Mouse (Mus musculus): ENCODE measurements around the gene Dcp1a. TPM values are rescaled to one million over a fixed set of nuclear protein-coding genes. Genes with fewer than 3 reads are reported as not detected.

Gene Dcp1a
- polyA plus RNA-seq, 1 experiment, result 28.7 TPM

GRCm38 (mm10) chr14:30560803-30561389 is 81.6 kb downstream of the Dcp1a start:
- no peak for DNase-seq (ENCODE audit: low spot score)

GRCm38 (mm10) chr14:30561470-30562187 is 82.3 kb downstream of the Dcp1a start:
- DNase-seq (ENCODE audit: low spot score), result no peak

- DNase-seq (ENCODE audit: low spot score), result no peak
These were observed 83.0 kb downstream of the Dcp1a start for GRCm38 (mm10) chr14:30562343-30562742.

DNA sequence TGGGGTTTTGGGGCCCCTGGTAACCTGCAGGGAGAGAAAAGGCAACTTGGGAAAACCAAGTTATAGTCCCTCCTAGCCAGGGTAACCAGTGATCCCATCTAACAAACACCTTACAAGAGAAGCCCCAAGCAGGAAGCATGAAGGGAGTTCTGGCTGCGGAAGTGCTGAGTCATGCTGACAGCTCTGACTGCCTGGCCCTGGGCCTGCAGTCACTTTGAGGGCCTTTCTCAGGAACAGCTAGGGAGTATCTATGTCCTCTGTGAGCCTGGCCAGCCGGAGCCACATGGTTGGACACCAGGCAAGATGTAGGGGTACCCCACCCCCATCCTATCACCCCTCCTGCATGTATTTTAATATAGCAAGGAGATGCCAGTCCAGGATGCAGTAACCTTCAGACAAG is 85.1 kb downstream of the Dcp1a start:
- DNase-seq (ENCODE audit: low spot score), result no peak

DNA sequence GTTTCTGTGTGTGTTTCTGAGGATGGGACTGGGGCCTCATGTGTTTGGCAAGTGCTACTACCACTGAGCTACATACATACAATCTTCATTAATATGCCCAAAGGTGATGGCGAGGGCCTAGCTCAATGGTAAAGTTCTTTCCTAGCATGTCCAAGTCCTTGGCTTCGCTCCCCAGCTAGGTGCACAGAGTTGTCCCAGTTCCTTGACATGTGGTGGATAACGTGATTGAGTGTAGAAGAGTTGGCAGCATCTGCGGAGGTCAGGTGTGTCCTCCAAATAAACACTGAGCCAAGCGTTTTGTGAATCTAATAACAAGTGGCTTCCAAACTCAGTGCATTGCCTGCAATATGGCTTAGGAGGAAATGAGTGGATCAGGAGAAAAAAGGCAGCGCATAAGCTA is 87.0 kb downstream of the Dcp1a start:
- no peak for DNase-seq (ENCODE audit: low spot score)

GRCm38 (mm10) chr14:30568016-30568415 is 88.7 kb downstream of the Dcp1a start:
- DNase-seq (ENCODE audit: low spot score), result no peak

- no peak for DNase-seq (ENCODE audit: low spot score)
These were observed 91.0 kb downstream of the Dcp1a start for GRCm38 (mm10) chr14:30570303-30570702.

GRCm38 (mm10) chr14:30572253-30572652 is 92.9 kb downstream of the Dcp1a start:
- DNase-seq (ENCODE audit: low spot score), result no peak

DNA sequence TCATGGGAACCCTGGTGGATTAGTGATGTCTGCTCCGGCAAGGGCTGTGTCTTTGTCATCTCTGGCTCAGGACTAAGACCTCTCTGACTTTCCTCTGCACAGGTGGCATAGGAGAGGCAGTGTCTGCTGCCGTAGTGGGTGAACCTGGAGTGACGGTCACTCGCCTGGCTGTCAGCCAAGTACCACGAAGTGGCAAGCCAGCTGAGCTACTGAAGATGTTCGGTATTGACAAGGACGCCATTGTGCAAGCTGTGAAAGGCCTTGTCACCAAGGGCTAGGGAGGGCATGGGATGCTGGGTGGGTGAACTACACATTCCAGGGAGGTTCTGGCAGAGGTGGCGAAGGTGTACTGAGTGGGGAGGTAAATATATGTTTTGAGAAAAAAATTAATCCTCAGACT is 93.9 kb downstream of the Dcp1a start:
- DNase-seq (ENCODE audit: low spot score), result peak; percentile 19

- no peak for DNase-seq (ENCODE audit: low spot score)
These were observed 94.7 kb downstream of the Dcp1a start for GRCm38 (mm10) chr14:30573983-30574584.

DNA sequence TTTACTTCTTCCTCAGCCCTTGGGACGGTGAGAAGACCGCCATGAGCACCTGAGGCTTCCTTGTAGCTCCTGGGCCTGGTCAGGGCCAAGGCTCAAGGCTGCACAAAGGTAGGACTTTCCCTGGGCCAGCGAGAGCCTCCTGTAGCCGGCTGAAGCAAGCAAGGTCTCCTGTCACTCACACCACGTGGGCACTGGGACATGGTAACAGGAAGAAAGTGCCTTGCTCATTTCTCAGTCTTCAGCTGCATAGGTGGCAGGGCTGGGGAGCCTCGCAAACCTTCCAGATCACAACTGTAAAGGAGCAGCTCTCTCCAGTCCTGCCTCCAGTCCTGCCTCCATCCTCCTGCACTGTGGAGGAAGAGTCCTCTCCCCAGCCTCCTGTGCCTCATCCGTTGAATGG is 96.5 kb downstream of the Dcp1a start:
- no peak for DNase-seq (ENCODE audit: low spot score)

GRCm38 (mm10) chr14:30576260-30576659 is 96.9 kb downstream of the Dcp1a start:
- DNase-seq (ENCODE audit: low spot score), result no peak

Other genes starting within 250 kb of the Dcp1a start
- 2.7 and 3.4 TPM in 2 replicates for gene Cacna1d, start 11.9 kb downstream of the Dcp1a start, polyA plus RNA-seq (2012; rRNA removed)
- gene Tkt, start 68.8 kb downstream of the Dcp1a start, polyA plus RNA-seq (2012; rRNA removed), result 137 and 145 TPM in 2 replicates
- gene Prkcd, start 146.7 kb downstream of the Dcp1a start, polyA plus RNA-seq (2012; rRNA removed), result 85.8 and 105 TPM in 2 replicates
- 17.2 and 17.6 TPM in 2 replicates for gene Rft1, start 174.8 kb downstream of the Dcp1a start, polyA plus RNA-seq (2012; rRNA removed)
- gene Sfmbt1, start 235.3 kb downstream of the Dcp1a start, polyA plus RNA-seq (2012; rRNA removed), result 3.9 and 5.9 TPM in 2 replicates

All from urinary bladder, adult 2 months (tissue).